Mouse (Mus musculus) neural tube, postnatal 0 days (tissue): ENCODE measurements around the gene Olfr652. TPM values are rescaled to one million over a fixed set of nuclear protein-coding genes. Genes with fewer than 3 reads are reported as not detected.

Experiments
- polyA plus RNA-seq: library from polyadenylated mRNA; unstranded; fragments of >200 nt; fragmentation: Nextera tagmentation; extraction: Ambion mirVana; gene quantifications from 2 replicates; pipeline ENCODE4 v1.2.1, GENCODE M21; 2015

Olfr652 gene
- 0.03 TPM in 1 of 2 replicates, not detected in the other for polyA plus RNA-seq

GRCm38 (mm10) chr7:104560601-104561000, at the start of gene Olfr652:
Gene Olfr652, plus strand, starts transcription at chr7:104560901.

DNA sequence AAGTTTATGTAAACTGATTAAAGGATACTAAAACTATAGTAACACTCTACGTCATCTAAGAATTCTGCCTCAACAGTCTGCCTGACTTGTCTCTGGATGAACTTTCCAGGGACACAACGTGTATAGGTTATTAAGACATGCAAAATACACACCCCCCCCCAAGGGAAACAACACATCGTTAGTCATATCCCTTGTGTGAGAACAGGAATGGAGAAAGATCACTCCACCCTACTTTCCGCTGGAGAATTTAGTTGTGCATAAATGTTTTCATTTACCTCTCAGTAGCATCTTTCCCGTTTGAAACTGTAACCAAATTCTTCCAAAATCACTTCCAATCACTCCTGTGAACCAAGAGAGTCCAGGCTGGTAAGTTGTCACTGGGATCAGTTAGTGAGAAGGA, 10.9 kb upstream of the Olfr652 start, which contains the start of gene Olfr651:
TSS of gene Olfr651 (plus strand) at position 301 of the 400 bp plus-strand sequence.

GRCm38 (mm10) chr7:104577014-104577413, 16.3 kb downstream of the Olfr652 start, which contains the start of gene Olfr653:
Gene Olfr653, plus strand, starts transcription at chr7:104577314.

GRCm38 (mm10) chr7:104586725-104587124, 26.0 kb downstream of the Olfr652 start, which contains the start of gene Olfr654:
Gene Olfr654, plus strand, starts transcription at chr7:104587025.

GRCm38 (mm10) chr7:104601679-104602078, 41.0 kb downstream of the Olfr652 start, which contains the start of gene Olfr655:
Gene Olfr655, minus strand, starts transcription at chr7:104601779.

DNA sequence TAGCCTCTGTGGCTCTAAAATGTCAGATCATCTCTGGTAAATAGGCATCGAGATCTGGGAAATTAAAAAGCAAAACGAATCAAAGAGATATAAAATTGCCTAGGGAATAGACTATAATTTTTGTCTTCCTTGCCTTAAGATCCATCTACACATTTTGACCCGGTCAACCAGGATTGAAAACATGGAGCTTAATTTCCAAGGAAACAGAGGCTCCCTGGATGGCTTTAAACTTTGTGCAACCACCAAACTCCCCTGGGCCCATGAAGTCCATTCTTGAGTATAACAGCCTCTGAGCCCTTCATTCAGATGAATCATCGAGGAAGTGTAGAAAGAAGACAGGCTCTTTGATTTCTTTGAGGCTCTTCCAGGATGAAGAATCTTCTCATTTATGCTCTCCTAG, 53.0 kb downstream of the Olfr652 start, which contains the start of gene Olfr656:
TSS of gene Olfr656 (plus strand) at position 301 of the 400 bp plus-strand sequence.

Other genes starting within 250 kb of the Olfr652 start
- 2.7 and 2.9 TPM in 2 replicates for gene Trim12a, start 245.4 kb upstream of the Olfr652 start, polyA plus RNA-seq
- gene Trim34b, start 231.4 kb upstream of the Olfr652 start, polyA plus RNA-seq: not detected in 2 replicates
- 0.89 and 0.90 TPM in 2 replicates for gene Trim12c, start 207.5 kb upstream of the Olfr652 start, polyA plus RNA-seq
- 0.11 and 0.21 TPM in 2 replicates for gene Trim30b, start 191.0 kb upstream of the Olfr652 start, polyA plus RNA-seq
- 0.13 and 0.17 TPM in 2 replicates for gene Trim30c, start 160.1 kb upstream of the Olfr652 start, polyA plus RNA-seq
- gene Trim30a, start 95.7 kb upstream of the Olfr652 start, polyA plus RNA-seq: 1.1 and 1.9 TPM in 2 replicates
- 1.3 and 2.0 TPM in 2 replicates for gene Trim30d, start 53.1 kb upstream of the Olfr652 start, polyA plus RNA-seq
- not detected in 2 replicates for gene Olfr651, start 10.8 kb upstream of the Olfr652 start, polyA plus RNA-seq
- not detected in 2 replicates for gene Olfr653, start 16.4 kb downstream of the Olfr652 start, polyA plus RNA-seq
- not detected in 2 replicates for gene Olfr654, start 26.1 kb downstream of the Olfr652 start, polyA plus RNA-seq
- not detected in 2 replicates for gene Olfr655, start 40.9 kb downstream of the Olfr652 start, polyA plus RNA-seq
- not detected in 2 replicates for gene Olfr656, start 53.1 kb downstream of the Olfr652 start, polyA plus RNA-seq
- not detected in 2 replicates for gene Olfr657, start 63.9 kb downstream of the Olfr652 start, polyA plus RNA-seq
- 0.28 and 0.37 TPM in 2 replicates for gene Olfr658, start 86.4 kb downstream of the Olfr652 start, polyA plus RNA-seq
- gene Olfr659, start 105.9 kb downstream of the Olfr652 start, polyA plus RNA-seq: not detected in 2 replicates
- gene Olfr661, start 125.6 kb downstream of the Olfr652 start, polyA plus RNA-seq: not detected in 2 replicates
- gene Usp17le, start 216.6 kb downstream of the Olfr652 start, polyA plus RNA-seq: not detected in 2 replicates